Mouse (Mus musculus) forebrain, embryonic 16.5 days (tissue): ENCODE results near the gene 6430571L13Rik. TPM values are rescaled to one million over a fixed set of nuclear protein-coding genes. Genes with fewer than 3 reads are reported as not detected.

ENCODE experiments used
- ATAC-seq: fragments of 200-750 bp; cut with Nextera tagmentation; 2 replicates; pipeline ENCODE4 v1.8.0; 2017; ENCODE audit warnings: mild to moderate bottlenecking, moderate library complexity
- H3K27ac ChIP-seq: fragments of 300-500 bp; sonication (generic); 2 replicates; pipeline ENCODE4 v1.5.1; 2014; ENCODE audit warnings: low read length, control low read depth
- H3K27me3 ChIP-seq: fragments of 300-500 bp; sonication (generic); replicated peaks from 2 replicates; pipeline ENCODE4 v1.6.1; 2014; ENCODE audit warnings: low read length; ENCODE audit not compliant: control insufficient read depth, insufficient read depth
- H3K36me3 ChIP-seq: fragments of 300-500 bp; sonication (generic); 2 replicates; pipeline ENCODE4 v1.6.1; 2014; ENCODE audit not compliant: control insufficient read depth, insufficient read depth
- H3K4me1 ChIP-seq: fragments of 300-500 bp; sonication (generic); replicated peaks from 2 replicates; pipeline ENCODE4 v1.6.1; 2014; ENCODE audit warnings: low read length; ENCODE audit not compliant: control insufficient read depth, insufficient read depth
- H3K4me2 ChIP-seq: fragments of 300-500 bp; sonication (generic); 2 replicates; pipeline ENCODE4 v1.6.1; 2014; ENCODE audit warnings: mild to moderate bottlenecking, low read length, control low read depth
- H3K4me3 ChIP-seq: fragments of 300-500 bp; sonication (generic); replicated peaks from 2 replicates; pipeline ENCODE4 v1.5.1; 2014; ENCODE audit warnings: mild to moderate bottlenecking, low read length, control low read depth
- H3K9ac ChIP-seq: fragments of 300-500 bp; sonication (generic); replicated peaks from 2 replicates; pipeline ENCODE4 v1.6.1; 2014; ENCODE audit warnings: low read depth, low read length, control low read depth
- H3K9me3 ChIP-seq: fragments of 300-500 bp; sonication (generic); 2 replicates; pipeline ENCODE4 v1.6.1; 2016; ENCODE audit warnings: low read length; ENCODE audit not compliant: control insufficient read depth
- WGBS: fragments of 180-500 bp; shearing (Covaris S2); extraction: QIAGEN DNeasy Blood & Tissue Kit; methylation state at CpG from one replicate; pipeline ENCODE4 v1.1.7; 2014; 5-methylcytosine and 5-hydroxymethylcytosine counted together
- polyA plus RNA-seq: library from polyadenylated mRNA; unstranded; fragments of >200 nt; fragmentation: Nextera tagmentation; extraction: Ambion mirVana; gene quantifications from 2 replicates; pipeline ENCODE4 v1.2.1, GENCODE M21; 2015

6430571L13Rik gene
- polyA plus RNA-seq, 1 experiment from 2014 or later, result 5.4 TPM

DNA sequence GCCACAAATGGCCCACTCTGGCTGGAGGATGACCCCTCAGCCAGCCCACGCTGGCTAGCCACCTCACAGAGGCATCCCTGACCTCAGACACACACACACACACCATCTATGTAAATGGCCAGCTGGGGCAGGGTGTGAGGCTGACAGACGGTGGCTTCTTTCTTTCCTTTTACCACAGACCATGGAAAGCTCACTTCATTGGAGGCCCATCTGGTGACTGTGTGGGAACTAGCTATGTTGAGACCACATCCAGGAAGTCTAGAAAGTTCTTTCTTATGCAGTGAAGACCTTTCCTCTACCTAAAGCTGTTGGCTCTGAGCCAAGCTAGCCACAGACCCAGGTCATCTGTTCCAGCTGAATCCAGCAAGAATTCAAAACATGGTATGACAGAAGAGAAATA is 6.7 kb upstream of the 6430571L13Rik start:
- 73% methylated on average over 2 of the region's 2 CpGs for WGBS
- Histone ChIP-seq H3K36me3 (no peaks in the 10 kb centered on the region), H3K4me2 (no peak overlapping the region), H3K9me3 (no peaks in the 10 kb centered on the region), H3K4me1 (peaks cover 8% of the 10 kb centered on the region), H3K27ac (no peak overlapping the region), H3K4me3 (no peak overlapping the region), H3K27me3 (no peaks in the 10 kb centered on the region), H3K9ac (no peak overlapping the region)
- ATAC-seq, result no peak

DNA sequence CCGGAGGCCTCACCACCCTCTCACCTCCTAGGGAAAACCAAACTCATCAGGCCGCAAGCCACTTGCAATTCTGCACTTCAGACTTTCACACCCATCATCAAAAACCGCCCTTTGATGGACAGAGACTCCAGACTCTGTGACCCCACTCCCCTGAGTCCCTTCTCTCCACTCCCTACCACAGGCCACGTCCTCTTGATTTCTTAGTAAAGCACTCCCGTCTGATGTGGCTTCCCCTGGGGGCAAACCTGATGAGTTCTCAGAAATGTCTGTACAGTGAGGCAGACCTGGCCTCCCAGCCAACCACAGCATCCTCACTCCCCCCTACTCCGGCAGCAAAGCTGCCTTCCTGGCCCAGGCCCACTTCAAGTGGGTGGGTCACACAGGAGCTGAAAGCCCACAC is 6.0 kb upstream of the 6430571L13Rik start:
- WGBS, result 86% methylated on average over 6 of the region's 6 CpGs
- H3K9ac ChIP-seq, result no peak overlapping the region
- no peaks in the 10 kb centered on the region for H3K27me3 ChIP-seq
- no peak overlapping the region for H3K4me2 ChIP-seq
- peaks cover 12% of the 10 kb centered on the region for H3K4me1 ChIP-seq
- no peak for ATAC-seq
- no peak overlapping the region for H3K4me3 ChIP-seq
- H3K36me3 ChIP-seq, result no peaks in the 10 kb centered on the region
- H3K27ac ChIP-seq, result no peak overlapping the region
- H3K9me3 ChIP-seq, result no peaks in the 10 kb centered on the region

DNA sequence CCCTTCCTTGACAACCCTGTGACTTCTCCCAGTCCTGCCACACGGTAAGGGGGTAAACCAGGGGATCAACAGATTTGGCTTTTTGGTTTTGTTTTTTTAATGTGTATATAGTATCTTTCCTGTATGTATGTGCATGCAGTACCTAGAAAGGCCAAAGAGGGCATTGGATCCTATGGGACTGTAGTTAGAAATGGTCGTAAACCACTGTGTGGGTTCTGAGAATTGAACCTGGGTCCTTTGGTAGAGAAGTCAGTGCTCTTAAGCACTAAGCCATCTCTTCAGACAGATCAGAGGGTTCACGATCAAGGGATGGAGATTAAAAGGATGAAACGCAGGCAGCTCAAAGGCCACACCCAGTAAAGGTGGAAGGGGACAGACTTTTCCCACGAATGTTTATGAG is 5.4 kb upstream of the 6430571L13Rik start:
- Histone ChIP-seq H3K27ac (no peak overlapping the region), H3K9me3 (no peaks in the 10 kb centered on the region), H3K27me3 (no peaks in the 10 kb centered on the region), H3K4me1 (peaks cover 14% of the 10 kb centered on the region), H3K9ac (no peak overlapping the region), H3K36me3 (no peaks in the 10 kb centered on the region), H3K4me3 (no peak overlapping the region), H3K4me2 (no peak overlapping the region)
- no peak for ATAC-seq
- 92% methylated on average over 5 of the region's 5 CpGs for WGBS

DNA sequence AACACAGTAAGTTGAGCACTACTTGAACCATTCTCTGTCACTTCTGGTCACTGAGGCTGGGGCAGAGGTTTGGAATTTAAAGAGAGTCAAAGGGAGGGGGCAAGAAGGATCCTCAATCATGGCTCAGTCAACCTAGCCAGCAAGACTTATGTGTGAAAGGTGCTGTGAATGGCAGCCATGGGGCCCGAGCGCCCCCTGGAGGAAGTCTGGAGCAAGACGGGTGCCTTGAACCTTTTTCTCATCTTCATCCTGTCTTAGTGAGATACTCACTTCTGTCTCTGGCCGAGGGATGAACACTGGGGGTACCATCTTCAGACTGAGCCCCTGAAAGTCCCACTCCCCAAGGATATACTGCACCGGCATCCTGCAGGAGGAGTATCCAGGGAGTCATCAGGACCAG is 4.5 kb upstream of the 6430571L13Rik start:
- H3K27ac ChIP-seq, result no peak overlapping the region
- no peaks in the 10 kb centered on the region for H3K9me3 ChIP-seq
- 13% methylated on average over 5 of the region's 5 CpGs for WGBS

DNA sequence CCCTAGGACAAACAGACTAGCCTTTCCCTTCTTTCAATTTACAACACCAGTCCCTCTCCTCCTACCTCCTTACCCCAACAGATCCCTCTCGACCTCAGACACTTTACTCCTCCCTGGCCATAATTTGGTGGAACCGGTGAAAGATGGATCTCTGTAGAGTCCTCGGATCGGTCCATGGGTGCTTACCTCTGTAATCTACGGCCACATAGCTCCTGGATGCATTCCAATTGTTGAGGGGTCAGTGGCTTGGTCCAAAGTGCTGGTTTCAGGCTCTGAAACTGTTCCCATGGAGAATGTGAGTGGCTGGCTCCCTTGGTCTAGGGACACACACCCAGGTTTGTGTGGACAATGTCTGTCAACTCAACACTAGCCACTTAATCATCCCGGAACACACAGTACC is 4.0 kb upstream of the 6430571L13Rik start:
- no peak overlapping the region for H3K4me2 ChIP-seq
- WGBS, result 88% methylated on average over 6 of the region's 6 CpGs
- ATAC-seq, result no peak

More for the DNA sequence above, 4.5 kb upstream of the 6430571L13Rik start:
- Histone ChIP-seq H3K4me2 (no peak overlapping the region), H3K27me3 (no peaks in the 10 kb centered on the region), H3K9ac (no peak overlapping the region), H3K36me3 (no peaks in the 10 kb centered on the region), H3K4me1 (peaks cover 17% of the 10 kb centered on the region), H3K4me3 (no peak overlapping the region)
- no peak for ATAC-seq

DNA sequence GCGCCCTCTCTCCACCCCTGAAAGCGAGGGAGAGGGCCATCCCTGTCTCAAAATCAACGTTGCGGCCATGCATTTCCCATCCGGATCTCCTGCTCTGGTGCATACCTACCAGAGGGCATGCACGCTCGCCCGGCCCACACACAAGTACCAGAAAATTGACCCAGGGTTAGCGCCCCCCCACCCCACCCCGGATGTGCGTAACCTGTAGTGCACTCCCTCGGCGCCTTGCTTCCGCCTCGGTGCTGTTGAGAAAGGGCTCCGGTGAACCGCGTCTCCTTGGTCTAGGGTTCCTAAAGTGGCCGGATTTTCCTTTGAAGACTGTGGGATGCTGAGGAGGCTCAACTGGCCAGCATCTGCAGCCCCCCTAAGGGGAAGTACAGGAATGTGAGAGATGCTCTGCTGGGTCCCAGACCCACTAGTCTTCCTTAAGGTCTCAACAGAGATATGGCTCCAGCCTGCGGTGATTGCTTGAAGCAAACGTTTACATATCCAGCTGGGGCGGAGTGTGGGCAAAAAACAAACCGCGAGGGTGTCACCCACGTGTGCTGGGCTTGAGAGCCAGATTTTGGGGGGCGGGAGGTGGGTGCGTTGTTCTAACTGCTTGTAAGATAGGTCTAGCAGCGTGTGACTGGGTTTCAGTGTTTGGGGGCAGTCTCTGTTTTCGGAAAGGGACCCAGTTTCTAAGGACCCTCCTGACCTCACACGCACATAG is 2.1 kb upstream of the 6430571L13Rik start, which contains the start of gene Hemk1:
Hemk1 (minus strand) TSS at position 179 of the 712 bp plus-strand sequence.
- H3K9ac ChIP-seq, result peak within 1 kb of the TSS; percentile 80
- no peaks in the 10 kb centered on the region for H3K36me3 ChIP-seq
- no peaks in the 10 kb centered on the region for H3K9me3 ChIP-seq
- H3K4me2 ChIP-seq, result peak within 1 kb of the TSS; percentile 89
- H3K27me3 ChIP-seq, result no peaks in the 10 kb centered on the region
- peaks cover 22% of the 10 kb centered on the region for H3K4me1 ChIP-seq
- WGBS, result 3% methylated on average over 30 of the region's 30 CpGs
- peak within 1 kb of the TSS; percentile 66 for H3K4me3 ChIP-seq
- peak within 1 kb of the TSS; percentile 53 for H3K27ac ChIP-seq
- peak; percentile 86 for ATAC-seq

More for the DNA sequence above, 4.0 kb upstream of the 6430571L13Rik start:
- Histone ChIP-seq H3K4me1 (peaks cover 22% of the 10 kb centered on the region), H3K9ac (no peak overlapping the region), H3K9me3 (no peaks in the 10 kb centered on the region), H3K36me3 (no peaks in the 10 kb centered on the region), H3K4me3 (no peak overlapping the region), H3K27me3 (no peaks in the 10 kb centered on the region), H3K27ac (no peak overlapping the region)

DNA sequence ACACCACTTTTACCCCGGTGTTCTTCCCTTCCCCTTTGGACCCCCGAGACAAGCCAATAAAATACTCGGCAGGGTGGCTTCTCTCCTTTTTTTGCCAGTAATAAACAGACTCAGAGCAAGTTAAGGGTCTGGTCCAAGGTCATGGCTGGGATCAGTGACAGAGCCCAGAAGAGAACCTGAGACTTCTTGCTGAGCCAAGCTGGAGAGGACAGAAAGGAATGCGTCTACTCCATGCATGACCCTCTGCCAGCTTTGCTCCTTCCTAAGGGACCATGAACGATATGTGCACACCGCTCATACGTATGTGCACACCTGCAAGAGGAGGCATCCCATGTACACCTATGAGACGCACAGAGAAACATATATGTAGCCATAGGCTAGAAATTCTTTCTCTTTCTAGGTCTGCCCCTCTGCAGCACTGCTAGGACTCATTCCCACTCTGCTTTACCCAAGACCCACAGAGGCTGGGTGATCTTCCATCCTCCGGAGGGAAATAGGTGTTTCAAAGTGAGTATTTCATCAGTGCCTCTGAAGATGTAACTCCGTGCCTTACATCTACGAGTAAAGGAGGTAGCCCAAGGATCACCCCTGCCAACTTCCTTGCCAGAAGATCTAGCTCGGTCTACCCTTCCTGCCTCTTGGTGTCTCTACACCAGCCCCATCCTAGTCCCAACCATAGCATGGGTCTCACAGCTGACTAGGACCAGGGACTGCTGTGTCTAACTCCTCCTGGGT is 676 bp downstream of the 6430571L13Rik start:
- peaks cover 22% of the 10 kb centered on the region for H3K4me1 ChIP-seq
- peak overlapping the region; percentile 74 for H3K4me3 ChIP-seq
- ATAC-seq, result no peak
- peak overlapping the region; percentile 72 for H3K4me2 ChIP-seq
- H3K27me3 ChIP-seq, result no peaks in the 10 kb centered on the region
- H3K27ac ChIP-seq, result no peak overlapping the region
- WGBS, result 55% methylated on average over 12 of the region's 12 CpGs
- H3K9ac ChIP-seq, result peak overlapping the region; percentile 82
- no peaks in the 10 kb centered on the region for H3K36me3 ChIP-seq
- no peaks in the 10 kb centered on the region for H3K9me3 ChIP-seq

DNA sequence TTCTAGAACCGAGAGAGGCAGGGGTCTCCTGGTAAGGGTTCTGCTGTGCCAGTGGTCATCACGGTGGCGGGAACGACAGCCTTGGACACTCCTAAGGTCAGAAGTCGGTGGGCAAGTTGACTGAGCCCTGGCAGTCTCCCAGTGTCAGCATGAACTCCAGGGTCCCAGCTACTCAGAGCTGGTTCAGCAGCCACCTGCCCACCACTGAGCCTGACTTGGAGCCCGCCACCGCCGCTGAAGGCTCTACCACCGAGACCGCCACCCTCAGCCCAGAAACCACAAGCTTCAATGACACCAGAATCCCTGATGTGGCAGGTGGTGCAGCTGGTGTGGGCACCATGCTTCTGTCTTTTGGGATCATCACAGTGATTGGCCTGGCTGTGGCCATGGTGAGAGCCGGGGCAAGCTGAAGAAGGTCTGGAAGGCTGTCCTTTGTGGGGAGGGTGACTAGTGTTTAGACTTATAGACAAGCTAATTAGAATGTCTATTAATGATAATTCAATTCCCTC is 1.9 kb downstream of the 6430571L13Rik start:
- Histone ChIP-seq H3K4me3 (no peak overlapping the region), H3K27me3 (no peaks in the 10 kb centered on the region), H3K27ac (no peak overlapping the region), H3K4me1 (peaks cover 21% of the 10 kb centered on the region), H3K9me3 (no peaks in the 10 kb centered on the region), H3K9ac (no peak overlapping the region), H3K4me2 (no peak overlapping the region), H3K36me3 (no peaks in the 10 kb centered on the region)
- no peak for ATAC-seq
- WGBS, result 94% methylated on average over 11 of the region's 11 CpGs

DNA sequence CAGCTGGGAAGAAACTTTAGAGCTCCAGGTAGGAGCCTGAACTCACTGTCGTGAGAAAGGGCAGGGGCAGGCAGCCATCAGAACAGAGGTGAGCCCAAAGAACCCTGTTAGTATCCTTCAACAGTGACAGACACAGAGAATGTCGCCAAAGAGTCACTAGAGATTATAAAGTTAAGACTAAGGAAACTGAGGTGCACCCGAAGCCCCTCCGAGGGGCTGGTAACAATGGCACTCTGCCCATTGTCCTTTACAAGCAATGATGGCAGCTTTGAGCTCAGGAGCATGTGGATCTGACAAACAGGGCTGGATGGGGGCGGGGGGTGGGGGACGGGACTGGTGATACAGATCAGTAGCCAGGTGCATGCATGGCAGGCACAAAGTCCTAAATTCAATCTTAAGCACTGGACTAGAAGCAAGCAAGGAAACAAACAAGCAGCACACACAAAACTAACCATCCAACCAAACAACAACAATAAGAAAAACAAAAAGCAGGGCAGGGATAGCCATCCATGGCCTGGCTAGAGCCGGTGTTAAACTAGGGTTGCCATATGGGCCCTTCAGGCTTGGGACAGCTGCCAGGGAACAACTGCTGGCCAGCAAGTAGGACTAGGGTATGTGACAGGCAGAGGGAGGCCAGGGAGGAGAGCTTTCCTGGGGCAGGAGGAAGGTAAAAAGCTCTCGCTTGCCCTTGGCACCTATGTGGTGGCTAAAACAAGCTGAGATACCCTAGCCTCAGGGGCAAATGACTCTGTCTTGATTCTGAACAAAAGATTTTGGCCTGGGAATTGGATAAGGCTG is 2.9 kb downstream of the 6430571L13Rik start:
- Histone ChIP-seq H3K27ac (no peak overlapping the region), H3K27me3 (no peaks in the 10 kb centered on the region), H3K9ac (0 out of 2 replicates have a peak overlapping the region, but pooled peaks have one; percentile 7), H3K9me3 (no peaks in the 10 kb centered on the region), H3K4me1 (peaks cover 16% of the 10 kb centered on the region), H3K4me2 (no peak overlapping the region), H3K4me3 (no peak overlapping the region), H3K36me3 (no peaks in the 10 kb centered on the region)
- WGBS, result 66% methylated on average over 8 of the region's 8 CpGs
- no peak for ATAC-seq
